Mouse (Mus musculus) thymus, postnatal 36 days (tissue): Measurements from ENCODE around the gene Hist1h2an.
A peak's percentile ranks its signal among the peaks of the same experiment; 100 is the strongest.
"Not testable (repeated sequence)": the region's sequence is repeated elsewhere in the genome, so short reads cannot be mapped to it uniquely, and the experiment has no call there.

Source experiments
- DNase-seq, 2 experiments: peaks; one replicate each; pipeline ENCODE4 v3.0.0; 2022; ENCODE audit warnings: mixed read lengths in 2 of 2

Gene Hist1h2an

GRCm38 (mm10) chr13:21786899-21787629 is at the start of gene Hist1h2an, which contains the start of gene Hist1h2bp:
Gene Hist1h2an, minus strand, starts transcription at chr13:21787218.
Gene Hist1h2bp, plus strand, starts transcription at chr13:21787461.
- DNase-seq = peak; percentile 82 to 86

- DNase-seq = not testable (repeated sequence)
These were observed 46.4 kb upstream of the Hist1h2an start, which contains the start of the genes Hist1h2ap and Hist1h2br for GRCm38 (mm10) chr13:21833461-21833860. Gene Hist1h2ap, minus strand, starts transcription at chr13:21833507. Gene Hist1h2br, plus strand, starts transcription at chr13:21833743.

- peak; percentile 40 to 54 for DNase-seq
These were observed 44.7 kb upstream of the Hist1h2an start, which contains the start of gene Hist1h4n for GRCm38 (mm10) chr13:21831418-21832394. Gene Hist1h4n, minus strand, starts transcription at chr13:21832196.

GRCm38 (mm10) chr13:21830344-21830743 is 43.3 kb upstream of the Hist1h2an start:
- peak in 1 of 2 experiments; percentile 9 for DNase-seq

GRCm38 (mm10) chr13:21828511-21828910 is 41.5 kb upstream of the Hist1h2an start:
- no peak for DNase-seq

GRCm38 (mm10) chr13:21820082-21820890 is 33.3 kb upstream of the Hist1h2an start:
- DNase-seq = not testable (repeated sequence)

GRCm38 (mm10) chr13:21812092-21812491 is 25.1 kb upstream of the Hist1h2an start:
- DNase-seq = peak; percentile 5 to 22

GRCm38 (mm10) chr13:21811539-21811938 is 24.5 kb upstream of the Hist1h2an start, which contains the start of gene Hist1h4m:
Gene Hist1h4m, plus strand, starts transcription at chr13:21811746.
- DNase-seq = peak; percentile 51 to 64

GRCm38 (mm10) chr13:21811074-21811473 is 24.1 kb upstream of the Hist1h2an start:
- DNase-seq = not testable (repeated sequence)

- DNase-seq = not testable (repeated sequence)
These were observed 23.1 kb upstream of the Hist1h2an start, which contains the start of the genes Hist1h2bq and Hist1h2ao for GRCm38 (mm10) chr13:21810073-21810472. Gene Hist1h2bq, minus strand, starts transcription at chr13:21810197. Gene Hist1h2ao, plus strand, starts transcription at chr13:21810465.

GRCm38 (mm10) chr13:21803058-21803457 is 16.0 kb upstream of the Hist1h2an start:
- not testable (repeated sequence) for DNase-seq

GRCm38 (mm10) chr13:21797163-21797562 is 10.1 kb upstream of the Hist1h2an start:
- not testable (repeated sequence) for DNase-seq

- no peak for DNase-seq
These were observed 8.6 kb upstream of the Hist1h2an start for GRCm38 (mm10) chr13:21795584-21795983.

GRCm38 (mm10) chr13:21790601-21791283 is 3.7 kb upstream of the Hist1h2an start:
- no peak for DNase-seq

- DNase-seq = no peak
These were observed 2.9 kb upstream of the Hist1h2an start for GRCm38 (mm10) chr13:21789925-21790324.

- DNase-seq = no peak
These were observed 959 bp upstream of the Hist1h2an start for GRCm38 (mm10) chr13:21787760-21788593.

GRCm38 (mm10) chr13:21786189-21786898 is 674 bp downstream of the Hist1h2an start:
- DNase-seq = no peak

- no peak for DNase-seq
These were observed 2.7 kb downstream of the Hist1h2an start for GRCm38 (mm10) chr13:21784311-21784710.

GRCm38 (mm10) chr13:21783734-21784161 is 3.3 kb downstream of the Hist1h2an start:
- DNase-seq = peak; percentile 31 to 41

GRCm38 (mm10) chr13:21783255-21783617 is 3.8 kb downstream of the Hist1h2an start, which contains the start of gene Hist1h3i:
Gene Hist1h3i, minus strand, starts transcription at chr13:21783370.
- peak; percentile 51 to 61 for DNase-seq
